Mouse (Mus musculus) myocyte (in vitro differentiated cells): Measurements from ENCODE around the gene 4930412O13Rik.

ENCODE experiments used
- CEBPB ChIP-seq: IDR thresholded peaks from 2 replicates; pipeline ENCODE4 v1.6.1; 2011; ENCODE audit warnings: mild to moderate bottlenecking, moderate library complexity; ENCODE audit not compliant: poor library complexity, insufficient read depth, severe bottlenecking
- E2F4 ChIP-seq: IDR thresholded peaks from one replicate; pipeline ENCODE4 v1.6.1; 2011; ENCODE audit warnings: mild to moderate bottlenecking, control low read depth, moderate library complexity; ENCODE audit not compliant: insufficient read depth
- MAX ChIP-seq: IDR thresholded peaks from one replicate; pipeline ENCODE4 v1.6.1; 2011; ENCODE audit warnings: low read depth, mild to moderate bottlenecking, control low read depth
- MYOD1 ChIP-seq, 3 experiments: IDR thresholded peaks; one replicate each; pipeline ENCODE4 v1.6.1; 2011; ENCODE audit warnings: control low read depth in 2 of 3, low read depth in 2 of 3, mild to moderate bottlenecking in 2 of 3, moderate library complexity in 1 of 3; ENCODE audit not compliant: insufficient read length in 2 of 3, control insufficient read depth in 1 of 3
- MYOG ChIP-seq, 3 experiments: IDR thresholded peaks; one replicate each; pipeline ENCODE4 v1.6.1; 2011; ENCODE audit warnings: control low read depth in 2 of 3, low read depth in 2 of 3, mild to moderate bottlenecking in 2 of 3; ENCODE audit not compliant: insufficient read length in 2 of 3, control insufficient read depth in 1 of 3, insufficient read depth in 1 of 3
- POLR2A ChIP-seq: IDR thresholded peaks from one replicate; pipeline ENCODE4 v1.6.1; 2011; ENCODE audit warnings: low read depth, mild to moderate bottlenecking, control low read depth, moderate library complexity; ENCODE audit not compliant: insufficient read length
- POLR2AphosphoS2 ChIP-seq: IDR thresholded peaks from one replicate; pipeline ENCODE4 v1.6.1; 2011; ENCODE audit warnings: low read depth, control low read depth; ENCODE audit not compliant: insufficient read length
- REST ChIP-seq: IDR thresholded peaks from one replicate; pipeline ENCODE4 v1.6.1; 2011; ENCODE audit warnings: mild to moderate bottlenecking, control low read depth, moderate library complexity; ENCODE audit not compliant: insufficient read depth, insufficient read length
- SRF ChIP-seq: IDR thresholded peaks from one replicate; pipeline ENCODE4 v1.6.1; 2011; ENCODE audit warnings: low read depth; ENCODE audit not compliant: control insufficient read depth, insufficient read length
- TCF12 ChIP-seq: IDR thresholded peaks from one replicate; pipeline ENCODE4 v1.6.1; 2011; ENCODE audit warnings: mild to moderate bottlenecking, control low read depth; ENCODE audit not compliant: poor library complexity, insufficient read depth, severe bottlenecking
- TCF3 ChIP-seq: IDR thresholded peaks from one replicate; pipeline ENCODE4 v1.6.1; 2011; ENCODE audit warnings: low read depth, control low read depth; ENCODE audit not compliant: insufficient read length
- USF1 ChIP-seq: IDR thresholded peaks from one replicate; pipeline ENCODE4 v1.6.1; 2011; ENCODE audit warnings: low read depth, mild to moderate bottlenecking, control low read depth, moderate library complexity

GRCm38 (mm10) chr2:9871141-9871716, 9.8 kb upstream of the 4930412O13Rik start:
- TF ChIP-seq E2F4 (no peak), MAX (no peak), POLR2A (no peak), TCF12 (no peak), TCF3 (no peak), USF1 (no peak), SRF (no peak), MYOG (IDR thresholded peaks at IDR 0.05; ENCODE audit: control insufficient read depth in 1 of 3, insufficient read depth in 1 of 3, insufficient read length in 2 of 3, low read depth in 2 of 3) (no peak), CEBPB (no peak), MYOD1 (IDR thresholded peaks at IDR 0.05; ENCODE audit: control insufficient read depth in 1 of 3, insufficient read length in 2 of 3, low read depth in 2 of 3) (no peak), POLR2AphosphoS2 (no peak), REST (no peak)
